Mouse (Mus musculus) embryonic fibroblast, embryonic 13.5 days (primary cell): ENCODE results near the gene D630045J12Rik.

Experiments used
- CTCF ChIP-seq: IDR thresholded peaks from 2 replicates; pipeline ENCODE4 v1.5.1; 2011; ENCODE audit warnings: mild to moderate bottlenecking, control low read depth, low read length, moderate library complexity, borderline replicate concordance; ENCODE audit not compliant: insufficient read depth
- POLR2A ChIP-seq: IDR thresholded peaks from 2 replicates; pipeline ENCODE4 v1.6.1; 2011; ENCODE audit warnings: low read depth, mild to moderate bottlenecking, control low read depth, low read length, moderate library complexity

DNA sequence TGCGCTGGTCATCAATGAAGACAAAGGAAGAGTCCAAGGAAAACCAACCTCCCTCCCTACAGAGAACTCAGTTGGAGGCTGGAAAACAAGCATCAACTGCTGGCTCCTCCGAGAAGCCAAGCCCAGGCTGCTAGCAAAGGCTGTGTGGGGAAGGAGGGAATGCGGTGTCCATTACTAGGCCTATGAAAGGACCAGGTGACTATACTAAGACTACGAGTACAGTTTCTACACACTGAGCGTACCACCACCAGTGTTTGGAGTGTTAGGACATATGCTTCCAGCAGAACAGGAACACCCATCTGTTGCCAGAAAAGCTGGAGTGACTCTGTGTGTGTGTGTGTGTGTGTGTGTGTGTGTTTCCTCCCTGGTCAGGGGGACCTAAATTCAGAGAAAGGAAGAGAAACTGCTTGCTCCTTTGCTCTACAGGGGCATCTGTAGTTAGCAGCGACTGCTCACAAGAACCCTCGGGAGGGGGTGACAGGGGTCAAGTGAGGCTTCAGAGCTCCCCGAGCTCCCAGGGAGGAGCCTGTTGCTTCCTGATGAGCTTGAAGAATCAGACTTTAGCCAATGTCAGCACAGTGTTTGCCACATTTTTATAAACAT is 108.2 kb downstream of the D630045J12Rik start:
- TF ChIP-seq POLR2A (no peak), CTCF (no peak)
